Mouse (Mus musculus) heart, postnatal 0 days (tissue): Measurements from ENCODE around the gene Ago3. TPM values are rescaled to one million over a fixed set of nuclear protein-coding genes. Genes with fewer than 3 reads are reported as not detected.

Experiments used
- ATAC-seq: fragments of 200-750 bp; cut with Nextera tagmentation; 2 replicates; pipeline ENCODE4 v1.8.0; 2017; ENCODE audit warnings: low read depth, moderate number of reproducible peaks, moderate library complexity; ENCODE audit not compliant: insufficient read depth
- DNase-seq: peaks from one replicate; pipeline ENCODE4 v3.0.0-alpha.2; 2016; ENCODE audit warnings: low spot score
- H3K27ac ChIP-seq: fragments of 300-500 bp; sonication (generic); 2 replicates; pipeline ENCODE4 v1.5.1; 2014; ENCODE audit warnings: low read depth, mild to moderate bottlenecking
- H3K27me3 ChIP-seq: fragments of 300-500 bp; sonication (generic); 2 replicates; pipeline ENCODE4 v1.6.1; 2014; ENCODE audit warnings: low read length, mixed read lengths; ENCODE audit not compliant: control insufficient read depth, insufficient read depth
- H3K36me3 ChIP-seq: fragments of 300-500 bp; sonication (generic); replicated peaks from 2 replicates; pipeline ENCODE4 v1.6.1; 2014; ENCODE audit warnings: low read length, mixed read lengths; ENCODE audit not compliant: control insufficient read depth, insufficient read depth
- H3K4me1 ChIP-seq: fragments of 300-500 bp; sonication (generic); 2 replicates; pipeline ENCODE4 v1.6.1; 2014; ENCODE audit warnings: antibody characterized with exemption; ENCODE audit not compliant: control insufficient read depth, insufficient read depth
- H3K4me2 ChIP-seq: fragments of 300-500 bp; sonication (generic); 2 replicates; pipeline ENCODE4 v1.6.1; 2014; ENCODE audit warnings: low read depth, mild to moderate bottlenecking, low read length, moderate library complexity
- H3K4me3 ChIP-seq: fragments of 300-500 bp; sonication (generic); 2 replicates; pipeline ENCODE4 v1.5.1; 2014; ENCODE audit warnings: low read depth, low read length
- H3K9ac ChIP-seq: fragments of 300-500 bp; sonication (generic); replicated peaks from 2 replicates; pipeline ENCODE4 v1.6.1; 2014; ENCODE audit warnings: low read depth, low read length, mixed read lengths
- H3K9me3 ChIP-seq: fragments of 300-500 bp; sonication (generic); replicated peaks from 2 replicates; pipeline ENCODE4 v1.6.1; 2016; ENCODE audit warnings: low read length; ENCODE audit not compliant: control insufficient read depth
- CTCF ChIP-seq: IDR thresholded peaks from 2 replicates; pipeline ENCODE4 v1.5.1; 2016; ENCODE audit warnings: antibody characterized with exemption, control low read depth, low read depth
- EP300 ChIP-seq: IDR thresholded peaks from 2 replicates; pipeline ENCODE4 v1.6.1; 2016; ENCODE audit warnings: antibody characterized with exemption, low read depth
- WGBS: fragments of 180-500 bp; shearing (Covaris S2); extraction: QIAGEN DNeasy Blood & Tissue Kit; methylation state at CpG from one replicate; pipeline ENCODE4 v1.1.7; 2014; 5-methylcytosine and 5-hydroxymethylcytosine counted together
- polyA plus RNA-seq: library from polyadenylated mRNA; unstranded; fragments of >200 nt; fragmentation: Nextera tagmentation; extraction: Ambion mirVana; gene quantifications from 2 replicates; pipeline ENCODE4 v1.2.1, GENCODE M21; 2015
- total RNA-seq: library from RNA; depleted of rRNA; stranded (reverse); fragments of >200 nt; gene quantifications from 2 replicates; pipeline ENCODE4 v1.2.3, GENCODE M21; 2014; ENCODE audit warnings: low replicate concordance

Ago3 gene
- total and polyA plus RNA-seq, 2 experiments from 2014 or later = 3.3 to 8.3 TPM

- Histone ChIP-seq H3K4me3 (no peak overlapping the region), H3K9me3 (no peaks in the 10 kb centered on the region), H3K27me3 (0 out of 2 replicates have a peak, but pooled peaks cover 10% of the 10 kb centered on the region), H3K27ac (no peak overlapping the region), H3K9ac (no peak overlapping the region), H3K4me1 (0 out of 2 replicates have a peak, but pooled peaks cover 3% of the 10 kb centered on the region), H3K36me3 (no peaks in the 10 kb centered on the region), H3K4me2 (peak overlapping the region; percentile 44; the same call in 1 of the 2 replicates)
- WGBS = 0% methylated on average over 7 of the region's 7 CpGs
- DNase-seq = peak; percentile 45
- peak; percentile 57; the same call in 1 of the 2 replicates for ATAC-seq
- TF ChIP-seq EP300 (no peak), CTCF (peak; percentile 80)
Observed at GRCm38 (mm10) chr4:126309922-126310309, 119.4 kb downstream of the Ago3 start.

GRCm38 (mm10) chr4:126309211-126309921 lies 120.0 kb downstream of the Ago3 start:
- TF ChIP-seq EP300 = no peak
- peak; percentile 35; the same call in 1 of the 2 replicates for TF ChIP-seq CTCF
- Histone ChIP-seq H3K9me3 (no peaks in the 10 kb centered on the region), H3K4me3 (no peak overlapping the region), H3K27me3 (0 out of 2 replicates have a peak, but pooled peaks cover 10% of the 10 kb centered on the region), H3K4me1 (0 out of 2 replicates have a peak, but pooled peaks cover 3% of the 10 kb centered on the region), H3K27ac (no peak overlapping the region), H3K4me2 (peak overlapping the region; percentile 44), H3K9ac (no peak overlapping the region), H3K36me3 (no peaks in the 10 kb centered on the region)
- ATAC-seq (0 out of 2 replicates have a peak, but pooled peaks have one; percentile 9), DNase-seq (peak; percentile 5)
- WGBS = 19% methylated on average over 20 of the region's 20 CpGs

- H3K27me3 ChIP-seq = peaks cover 25% of the 10 kb centered on the region
- H3K4me2 ChIP-seq = no peak overlapping the region
- H3K9me3 ChIP-seq = no peaks in the 10 kb centered on the region
- H3K9ac ChIP-seq = no peak overlapping the region
- H3K36me3 ChIP-seq = no peaks in the 10 kb centered on the region
- 0 out of 2 replicates have a peak, but pooled peaks cover 3% of the 10 kb centered on the region for H3K4me1 ChIP-seq
- TF ChIP-seq EP300 (no peak), CTCF (no peak)
- no peak for ATAC-seq
- no peak overlapping the region for H3K4me3 ChIP-seq
- WGBS = 14% methylated on average over 2 of the region's 2 CpGs
- DNase-seq = no peak
- H3K27ac ChIP-seq = no peak overlapping the region
Observed at GRCm38 (mm10) chr4:126306827-126307226, 122.5 kb downstream of the Ago3 start.

DNA sequence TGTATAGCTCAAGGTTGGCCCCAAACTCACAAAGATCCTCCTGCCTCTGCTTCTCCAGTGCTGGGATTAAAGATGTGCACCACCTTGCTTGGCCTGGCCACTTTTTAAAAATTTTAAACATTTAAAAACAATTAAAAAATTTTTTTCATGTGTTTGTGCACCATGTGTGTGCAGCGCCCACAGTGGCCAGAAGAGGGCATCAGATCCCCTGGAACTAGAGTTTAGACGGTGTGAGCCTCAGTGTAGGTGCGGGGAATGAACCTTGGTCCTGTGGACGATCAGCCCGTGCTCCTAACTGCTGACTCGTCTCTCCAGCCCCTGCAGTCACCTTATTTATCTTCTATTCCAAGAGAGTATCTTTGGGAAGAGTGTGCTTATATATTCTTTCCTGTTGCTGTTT lies 123.3 kb downstream of the Ago3 start:
- ATAC-seq = no peak
- TF ChIP-seq EP300 (no peak), CTCF (no peak)
- Histone ChIP-seq H3K27me3 (peaks cover 33% of the 10 kb centered on the region), H3K27ac (no peak overlapping the region), H3K36me3 (no peaks in the 10 kb centered on the region), H3K9me3 (no peaks in the 10 kb centered on the region), H3K4me2 (no peak overlapping the region), H3K9ac (no peak overlapping the region), H3K4me3 (no peak overlapping the region), H3K4me1 (peaks cover 3% of the 10 kb centered on the region; the same call in 1 of the 2 replicates)
- DNase-seq = peak; percentile 1
- WGBS = 86% methylated on average over 6 of the region's 6 CpGs

- Histone ChIP-seq H3K4me1 (peaks cover 3% of the 10 kb centered on the region; the same call in 1 of the 2 replicates), H3K9ac (no peak overlapping the region), H3K36me3 (no peaks in the 10 kb centered on the region), H3K27me3 (peaks cover 39% of the 10 kb centered on the region), H3K4me2 (no peak overlapping the region), H3K4me3 (no peak overlapping the region), H3K27ac (no peak overlapping the region), H3K9me3 (no peaks in the 10 kb centered on the region)
- DNase-seq = no peak
- ATAC-seq = no peak
- TF ChIP-seq EP300 (no peak), CTCF (no peak)
- 83% methylated on average over 1 of the region's 1 CpGs for WGBS
Observed at GRCm38 (mm10) chr4:126305428-126305827, 123.9 kb downstream of the Ago3 start.
